Mouse (Mus musculus) kidney, adult 8-10 months (tissue): ENCODE measurements around the gene Dmgdh.

Experiments used
- DNase-seq, 2 experiments: peaks; one replicate each; pipeline ENCODE4 v3.0.0; 2022

Gene Dmgdh

DNA sequence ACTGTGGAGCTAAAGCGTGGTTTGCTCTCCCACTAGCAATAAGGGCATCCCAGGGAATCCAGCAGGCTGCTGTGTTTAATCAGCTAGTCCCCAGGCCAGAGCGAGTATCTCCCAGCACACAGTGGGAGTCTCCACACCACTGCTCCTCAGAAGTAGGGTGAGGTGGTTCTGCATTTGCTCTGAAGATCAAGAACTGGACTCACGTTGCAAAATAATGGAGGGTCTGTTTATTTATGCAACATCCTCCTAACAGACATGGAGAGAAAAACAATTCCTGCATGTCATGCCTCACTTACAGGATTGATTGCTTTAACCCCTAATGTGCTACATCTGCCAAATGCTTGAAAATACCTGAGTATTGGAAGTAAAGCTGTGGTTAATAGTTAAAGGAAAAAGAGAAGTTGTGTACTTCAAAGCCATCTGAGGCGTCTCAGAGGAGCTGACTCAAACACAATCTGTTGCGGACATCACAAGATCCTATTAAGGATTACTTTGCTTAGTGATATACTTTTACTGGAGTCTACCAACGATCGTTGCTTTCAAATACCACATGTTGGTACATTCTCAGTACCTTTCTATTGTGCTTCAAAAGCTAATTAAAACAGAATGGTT is 99.6 kb downstream of the Dmgdh start:
- DNase-seq: peak; percentile 30 to 45

DNA sequence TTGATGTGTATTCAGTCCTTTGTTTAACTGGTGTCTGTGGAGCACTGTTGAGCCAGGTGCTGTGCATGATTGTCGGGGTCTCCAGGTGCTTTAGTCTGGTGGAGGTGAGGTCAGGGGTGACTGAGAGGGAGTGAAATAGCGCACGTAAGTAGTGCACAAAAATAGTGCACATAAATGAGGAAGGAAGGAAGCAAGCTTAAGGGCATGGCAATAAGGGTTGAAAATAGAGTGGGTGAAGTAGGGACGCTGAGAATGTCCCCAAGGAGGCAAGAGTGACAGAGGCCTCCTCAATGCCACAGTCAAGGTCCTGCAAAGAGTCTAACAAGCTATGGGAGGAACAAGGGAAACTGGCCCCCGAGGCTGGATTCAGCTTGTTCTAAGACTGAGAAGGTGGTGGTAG is 108.6 kb downstream of the Dmgdh start:
- no peak for DNase-seq

DNA sequence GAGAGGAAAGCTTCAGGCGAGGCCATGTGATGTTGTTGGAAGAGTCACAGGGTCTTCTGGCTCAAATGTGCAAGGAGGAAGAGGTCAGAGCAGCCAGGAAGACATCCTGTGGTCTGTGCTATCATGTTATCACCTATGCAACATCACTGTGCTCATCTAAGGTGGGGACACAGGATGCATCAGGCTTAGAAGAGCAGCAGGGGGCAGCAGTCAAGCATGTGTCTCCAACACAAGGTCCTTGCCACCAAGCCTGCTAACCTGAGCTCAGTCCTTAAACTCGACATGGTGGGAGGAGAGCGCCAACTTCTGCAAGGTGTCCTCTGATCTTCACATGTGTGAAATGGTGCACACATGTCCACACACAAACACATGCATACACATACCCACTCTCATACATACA is 111.1 kb downstream of the Dmgdh start:
- DNase-seq: no peak

DNA sequence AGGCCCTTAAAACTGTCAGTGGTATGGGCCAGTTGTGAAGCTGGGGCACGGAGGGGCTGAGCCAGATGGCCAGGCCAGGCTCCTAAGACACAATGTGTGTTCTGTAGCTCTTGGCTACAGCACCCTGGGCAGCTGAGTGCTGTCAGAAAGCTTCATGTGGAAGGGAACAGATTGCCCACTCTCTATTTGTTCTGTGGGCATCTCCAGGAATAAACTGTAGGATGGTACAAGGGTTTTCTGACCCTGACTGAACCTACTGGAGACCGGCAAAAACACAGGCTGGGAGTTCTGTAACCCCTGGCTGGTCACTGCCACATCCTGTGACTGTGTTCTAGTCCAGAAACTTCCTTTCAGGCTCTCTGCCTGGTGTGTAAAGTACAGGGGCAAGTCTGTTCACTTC is 111.8 kb downstream of the Dmgdh start:
- no peak for DNase-seq

DNA sequence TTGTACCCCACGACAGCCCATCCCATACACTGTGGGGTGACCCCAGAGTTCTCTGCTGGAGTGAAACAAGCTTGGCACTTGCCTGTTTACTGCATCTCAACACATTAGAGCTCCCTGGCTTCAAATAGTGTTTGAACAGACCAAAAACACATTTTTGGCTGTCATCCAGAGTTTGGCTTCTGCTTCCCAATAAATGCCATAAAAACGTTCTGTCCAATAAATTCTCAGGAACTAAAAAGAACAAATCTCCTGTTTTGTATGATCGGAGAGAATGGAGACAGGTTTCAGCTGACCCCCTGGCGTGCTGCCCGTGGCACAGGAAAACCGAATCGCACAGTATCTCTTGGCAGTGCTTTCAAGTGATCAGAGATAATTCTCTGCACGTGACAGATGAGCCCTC is 113.4 kb downstream of the Dmgdh start:
- no peak for DNase-seq

DNA sequence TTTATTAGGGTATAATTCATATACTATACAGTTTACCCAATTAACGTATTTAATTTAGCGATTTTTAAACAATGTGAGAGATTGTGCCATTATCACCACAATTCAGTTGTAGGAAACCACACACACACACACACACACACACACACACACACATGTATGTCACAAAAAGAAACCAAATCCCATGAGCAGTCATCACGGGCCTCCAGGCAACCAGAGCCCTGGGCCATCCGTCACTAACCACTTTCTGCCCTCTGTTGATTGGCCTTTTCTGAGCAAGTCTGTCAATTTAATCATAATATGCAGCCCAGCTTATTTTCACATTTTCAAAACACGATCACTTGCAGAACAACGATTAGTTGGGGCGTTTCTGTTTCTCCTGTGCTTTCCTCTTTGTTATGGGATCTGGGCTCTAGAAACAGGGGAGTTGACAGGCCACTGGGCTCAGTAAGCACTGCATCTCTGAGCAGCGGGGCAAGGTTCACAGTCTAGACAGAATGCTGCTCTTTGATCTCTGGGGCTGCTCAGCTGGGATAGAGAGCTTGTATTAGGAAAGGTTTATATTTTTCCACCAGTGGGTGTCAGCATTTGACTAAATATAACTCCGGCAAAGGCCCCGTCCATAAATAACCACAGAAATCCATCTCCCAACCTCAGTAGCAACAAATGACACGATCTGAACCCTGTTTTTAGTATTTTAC is 118.9 kb downstream of the Dmgdh start:
- DNase-seq: peak; percentile 62 to 69

DNA sequence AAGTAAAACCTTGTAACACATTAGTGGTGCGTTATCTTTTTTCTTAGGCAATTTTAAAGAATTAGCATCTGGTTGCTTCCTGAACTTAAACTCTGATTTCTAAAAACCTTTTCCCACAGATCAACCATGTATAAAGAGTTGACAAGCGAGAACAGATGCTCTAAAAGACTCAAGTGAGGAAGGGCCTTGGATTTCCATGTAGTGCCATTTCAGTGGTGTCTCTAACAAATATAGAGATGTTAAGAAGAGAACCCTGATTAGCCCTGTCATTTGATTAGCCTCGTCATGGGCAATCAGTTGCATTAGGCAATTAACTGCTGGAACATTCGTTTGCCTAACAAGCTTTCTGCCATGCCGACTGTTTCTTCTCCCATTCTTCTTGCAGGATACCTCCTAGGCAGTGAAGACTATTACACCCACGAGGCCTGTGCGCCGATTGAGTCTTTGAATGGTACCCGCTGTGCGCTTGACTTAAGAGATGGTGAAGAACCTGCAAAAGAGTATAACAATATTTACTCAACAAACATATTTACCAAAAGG is 119.5 kb downstream of the Dmgdh start:
- DNase-seq: no peak

DNA sequence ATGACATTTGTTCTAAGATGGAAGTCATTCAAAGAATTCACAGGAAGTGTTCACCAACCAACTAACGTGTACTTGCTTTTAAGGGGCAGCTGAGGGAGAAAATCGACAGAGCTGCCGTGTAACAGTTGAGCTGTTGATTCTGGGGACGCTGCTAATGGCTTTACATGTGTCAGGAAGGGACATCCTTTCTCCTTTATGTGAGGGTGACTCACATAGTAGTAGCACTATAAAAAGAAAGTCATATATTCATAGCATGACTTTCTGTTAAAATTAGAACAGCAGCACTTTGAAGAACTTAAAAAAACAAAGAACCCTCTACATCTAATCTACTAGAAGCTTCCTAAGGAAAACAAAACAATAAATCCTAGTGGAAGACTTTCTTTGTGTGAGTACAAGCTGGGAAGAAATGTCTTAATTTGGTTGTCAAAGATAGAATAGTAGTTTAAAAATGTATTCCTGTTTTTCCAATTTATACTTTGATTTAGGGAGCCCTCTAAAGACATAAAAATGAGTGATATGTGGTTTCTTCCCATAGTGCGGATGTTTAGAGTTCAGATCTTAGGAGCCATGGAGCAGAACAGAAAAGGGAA is 122.9 kb downstream of the Dmgdh start:
- no peak for DNase-seq
